Mouse (Mus musculus) liver, adult 2 months (tissue): ENCODE results near the gene Prdm8. TPM values are rescaled to one million over a fixed set of nuclear protein-coding genes. Genes with fewer than 3 reads are reported as not detected.
A peak's percentile ranks its signal among the peaks of the same experiment; 100 is the strongest.

Source experiments
- DNase-seq: peaks from one replicate; pipeline ENCODE4 v3.0.0-alpha.2; 2011; ENCODE audit warnings: low read depth, low spot score; ENCODE audit errors: extremely low read depth
- H3K27ac ChIP-seq: fragments of 200-500 bp; replicated peaks from 2 replicates; pipeline ENCODE4 v1.5.1; 2012; ENCODE audit warnings: low read depth, mild to moderate bottlenecking, control low read depth, inconsistent platforms, low read length; ENCODE audit not compliant: insufficient read depth
- H3K27me3 ChIP-seq: fragments of 200-500 bp; 2 replicates; pipeline ENCODE4 v1.6.1; 2012; ENCODE audit warnings: mild to moderate bottlenecking, moderate library complexity, low read length, inconsistent platforms; ENCODE audit not compliant: control insufficient read depth, insufficient read depth
- H3K36me3 ChIP-seq: fragments of 200-500 bp; 2 replicates; pipeline ENCODE4 v1.6.1; 2012; ENCODE audit warnings: low read length, inconsistent platforms; ENCODE audit not compliant: control insufficient read depth, insufficient read depth
- H3K4me1 ChIP-seq: fragments of 200-500 bp; 2 replicates; pipeline ENCODE4 v1.6.1; 2011; ENCODE audit warnings: low read length; ENCODE audit not compliant: control insufficient read depth, insufficient read depth
- H3K4me3 ChIP-seq: fragments of 200-500 bp; 2 replicates; pipeline ENCODE4 v1.5.1; 2011; ENCODE audit warnings: low read depth, mild to moderate bottlenecking, control low read depth, low read length, moderate library complexity; ENCODE audit not compliant: insufficient read depth
- H3K79me2 ChIP-seq: fragments of 200-500 bp; 2 replicates; pipeline ENCODE4 v1.6.1; 2012; ENCODE audit warnings: inconsistent platforms, mild to moderate bottlenecking, low read length, moderate library complexity; ENCODE audit not compliant: control insufficient read depth, insufficient read depth
- H3K9ac ChIP-seq: fragments of 200-500 bp; 2 replicates; pipeline ENCODE4 v1.6.1; 2012; ENCODE audit warnings: low read depth, mild to moderate bottlenecking, control low read depth, inconsistent platforms, low read length
- CTCF ChIP-seq: fragments of 200-500 bp; IDR thresholded peaks from 2 replicates; pipeline ENCODE4 v1.5.1; 2011; ENCODE audit warnings: low read depth, low read length, control low read depth
- POLR2A ChIP-seq: fragments of 200-500 bp; IDR thresholded peaks from 2 replicates; pipeline ENCODE4 v1.6.1; 2011; ENCODE audit warnings: low read length, control low read depth; ENCODE audit not compliant: insufficient read depth; ENCODE audit errors: extremely low read depth
- WGBS: fragments of 180-500 bp; shearing (Covaris S2); methylation state at CpG from one replicate; pipeline ENCODE4 v1.1.7; 2018; 5-methylcytosine and 5-hydroxymethylcytosine counted together
- polyA plus RNA-seq: library from polyadenylated mRNA; depleted of rRNA; stranded (reverse); fragments of >200 nt; gene quantifications from 2 replicates; pipeline ENCODE4 v1.2.3, GENCODE M21; 2012
- total RNA-seq: library from RNA; depleted of rRNA; stranded (reverse); fragments of >200 nt; gene quantifications from 2 replicates; pipeline ENCODE4 v1.2.3, GENCODE M21; 2014

Prdm8 gene
- total and polyA plus RNA-seq, 2 experiments = not detected

GRCm38 (mm10) chr5:98189181-98190180 is 22.5 kb downstream of the Prdm8 start:
- WGBS = 3% methylated on average over 31 of the region's 31 CpGs
- no peaks in the 10 kb centered on the region for H3K36me3 ChIP-seq
- no peak overlapping the region for H3K9ac ChIP-seq
- H3K4me3 ChIP-seq = no peak overlapping the region
- peaks cover 7% of the 10 kb centered on the region for H3K4me1 ChIP-seq
- no peaks in the 10 kb centered on the region for H3K79me2 ChIP-seq
- DNase-seq = peak; percentile 28
- no peak overlapping the region for H3K27ac ChIP-seq
- H3K27me3 ChIP-seq = peaks cover 27% of the 10 kb centered on the region
- no peak for TF ChIP-seq POLR2A
- no peak for TF ChIP-seq CTCF

GRCm38 (mm10) chr5:98192295-98192983 is 25.4 kb downstream of the Prdm8 start:
- H3K4me1 ChIP-seq = peaks cover 2% of the 10 kb centered on the region; the same call in 1 of the 2 replicates
- H3K9ac ChIP-seq = no peak overlapping the region
- H3K4me3 ChIP-seq = no peak overlapping the region
- H3K27me3 ChIP-seq = peaks cover 6% of the 10 kb centered on the region; the same call in 1 of the 2 replicates
- peak; percentile 23 for DNase-seq
- no peaks in the 10 kb centered on the region for H3K79me2 ChIP-seq
- no peaks in the 10 kb centered on the region for H3K36me3 ChIP-seq
- WGBS = 34% methylated on average over 4 of the region's 4 CpGs
- TF ChIP-seq POLR2A (no peak), CTCF (no peak)
- no peak overlapping the region for H3K27ac ChIP-seq

- TF ChIP-seq POLR2A (no peak), CTCF (no peak)
- Histone ChIP-seq H3K27ac (no peak overlapping the region), H3K79me2 (no peaks in the 10 kb centered on the region), H3K9ac (no peak overlapping the region), H3K36me3 (no peaks in the 10 kb centered on the region), H3K27me3 (no peaks in the 10 kb centered on the region), H3K4me3 (no peak overlapping the region), H3K4me1 (no peaks in the 10 kb centered on the region)
- 98% methylated on average over 1 of the region's 1 CpGs for WGBS
- DNase-seq = no peak
Observed at GRCm38 (mm10) chr5:98194959-98195358, 28.0 kb downstream of the Prdm8 start.

- 46% methylated on average over 7 of the region's 7 CpGs for WGBS
- no peak for TF ChIP-seq CTCF
- no peak for TF ChIP-seq POLR2A
- DNase-seq = no peak
- Histone ChIP-seq H3K27ac (no peak overlapping the region), H3K4me1 (no peaks in the 10 kb centered on the region), H3K27me3 (no peaks in the 10 kb centered on the region), H3K4me3 (no peak overlapping the region), H3K36me3 (no peaks in the 10 kb centered on the region), H3K79me2 (no peaks in the 10 kb centered on the region), H3K9ac (no peak overlapping the region)
Observed at GRCm38 (mm10) chr5:98198412-98199218, 31.6 kb downstream of the Prdm8 start.

GRCm38 (mm10) chr5:98199219-98199552 is 32.2 kb downstream of the Prdm8 start:
- Histone ChIP-seq H3K4me1 (no peaks in the 10 kb centered on the region), H3K27ac (no peak overlapping the region), H3K36me3 (no peaks in the 10 kb centered on the region), H3K4me3 (no peak overlapping the region), H3K27me3 (no peaks in the 10 kb centered on the region), H3K79me2 (no peaks in the 10 kb centered on the region), H3K9ac (no peak overlapping the region)
- TF ChIP-seq POLR2A (no peak), CTCF (no peak)
- DNase-seq = no peak
- WGBS = 60% methylated on average over 7 of the region's 7 CpGs
